Comparison of ENCODE assay signal across 26 mouse cellular contexts in genomic region chr2:63472248-63472647, GRCm38 (mm10).
A peak's percentile ranks its signal among the peaks of the same experiment; 100 is the strongest.
DNase-seq lines count a peak whose midpoint lies in the region; ATAC-seq and TF ChIP-seq lines count a peak whose summit lies in the region.
"Had no signal": no experiment of that assay in that cellular context is flagged by ENCODE, and none has a peak within 500 bp of the region (broad histone marks: within the 10 kb centered on the region; RNA-seq: fewer than 3 reads in every experiment).

No protein-coding gene starts in this region.

- DNase-seq in forebrain, embryonic 14.5 days (ENCODE audit: low spot score), result no peak
- no peak for DNase-seq in limb, embryonic 11.5 days (ENCODE audit: low spot score)
- DNase-seq in limb, embryonic 10.5 days (ENCODE audit: low spot score), result no peak
- DNase-seq in stomach, postnatal 0 days (ENCODE audit: low spot score), result no peak
- DNase-seq: adrenal gland, postnatal 10 days; adrenal gland, postnatal 36 days; B cell, adult 2 months; cerebellum, adult 18-20 months; cerebellum, adult 9-10 months; cerebellum, postnatal 14 days; gastrocnemius, postnatal 25 days; heart, adult 18-20 months; heart, postnatal 10 days; heart, postnatal 36 days had no signal

- no peak for TF ChIP-seq EP300 in stomach, postnatal 0 days (optimal IDR thresholded peaks at IDR 0.05)

- H3K9me3 ChIP-seq in forebrain, embryonic 12.5 days, result no peaks in the 10 kb centered on the region
- H3K9me3 ChIP-seq in forebrain, embryonic 14.5 days (replicated peaks; ENCODE audit: control insufficient read depth, low read length), result no peaks in the 10 kb centered on the region
- H3K9me3 ChIP-seq in limb, embryonic 11.5 days (ENCODE audit: control insufficient read depth, low read length), result no peaks in the 10 kb centered on the region
- no peaks in the 10 kb centered on the region for H3K9me3 ChIP-seq in limb, embryonic 10.5 days (replicated peaks)
- H3K9me3 ChIP-seq in stomach, embryonic 14.5 days (ENCODE audit: control insufficient read depth, low read depth, low read length), result no peaks in the 10 kb centered on the region
- no peaks in the 10 kb centered on the region for H3K9me3 ChIP-seq in stomach, postnatal 0 days (ENCODE audit: control insufficient read depth, low read length)
- H3K9me3 ChIP-seq: forebrain, embryonic 10.5 days; forebrain, embryonic 15.5 days; G1E; heart, embryonic 12.5 days; heart, embryonic 15.5 days; hindbrain, embryonic 10.5 days; hindbrain, embryonic 15.5 days had no signal

- no peak overlapping the region for H3K9ac ChIP-seq in forebrain, embryonic 12.5 days
- no peak overlapping the region for H3K9ac ChIP-seq in forebrain, embryonic 14.5 days (ENCODE audit: low read length)
- no peak overlapping the region for H3K9ac ChIP-seq in limb, embryonic 11.5 days (ENCODE audit: low read length)
- no peak overlapping the region for H3K9ac ChIP-seq in stomach, embryonic 14.5 days (replicated peaks; ENCODE audit: low read depth, low read length)
- no peak overlapping the region for H3K9ac ChIP-seq in stomach, postnatal 0 days (ENCODE audit: low read length)
- H3K9ac ChIP-seq: forebrain, embryonic 15.5 days; heart, embryonic 12.5 days; heart, embryonic 15.5 days; hindbrain, embryonic 15.5 days had no signal

- H3K36me3 ChIP-seq in forebrain, embryonic 12.5 days (replicated peaks), result no peaks in the 10 kb centered on the region
- H3K36me3 ChIP-seq in forebrain, embryonic 14.5 days (ENCODE audit: control insufficient read depth, insufficient read depth, low read length), result no peaks in the 10 kb centered on the region
- H3K36me3 ChIP-seq in limb, embryonic 11.5 days (ENCODE audit: control insufficient read depth, insufficient read depth, low read length), result no peaks in the 10 kb centered on the region
- no peaks in the 10 kb centered on the region for H3K36me3 ChIP-seq in limb, embryonic 10.5 days
- no peaks in the 10 kb centered on the region for H3K36me3 ChIP-seq in stomach, embryonic 14.5 days (ENCODE audit: control insufficient read depth, insufficient read depth, low read length)
- H3K36me3 ChIP-seq in stomach, postnatal 0 days (ENCODE audit: control insufficient read depth, insufficient read depth, low read length), result no peaks in the 10 kb centered on the region
- H3K36me3 ChIP-seq: forebrain, embryonic 10.5 days; forebrain, embryonic 15.5 days; G1E; heart, embryonic 12.5 days; heart, embryonic 15.5 days; hindbrain, embryonic 10.5 days; hindbrain, embryonic 15.5 days had no signal

- H3K4me3 ChIP-seq in forebrain, embryonic 12.5 days (replicated peaks), result no peak overlapping the region
- no peak overlapping the region for H3K4me3 ChIP-seq in forebrain, embryonic 14.5 days (ENCODE audit: low read depth, low read length)
- H3K4me3 ChIP-seq in limb, embryonic 11.5 days (ENCODE audit: low read depth, low read length), result no peak overlapping the region
- no peak overlapping the region for H3K4me3 ChIP-seq in limb, embryonic 10.5 days
- no peak overlapping the region for H3K4me3 ChIP-seq in stomach, embryonic 14.5 days (ENCODE audit: low read depth, low read length)
- H3K4me3 ChIP-seq in stomach, postnatal 0 days (ENCODE audit: low read depth, low read length), result no peak overlapping the region
- H3K4me3 ChIP-seq: forebrain, embryonic 10.5 days; forebrain, embryonic 15.5 days; heart, embryonic 12.5 days; heart, embryonic 15.5 days; hindbrain, embryonic 10.5 days; hindbrain, embryonic 15.5 days had no signal

- no peak overlapping the region for H3K4me2 ChIP-seq in forebrain, embryonic 12.5 days
- H3K4me2 ChIP-seq in forebrain, embryonic 14.5 days (ENCODE audit: low read length), result no peak overlapping the region
- H3K4me2 ChIP-seq in limb, embryonic 11.5 days (ENCODE audit: low read depth, severe bottlenecking), result no peak overlapping the region
- no peak overlapping the region for H3K4me2 ChIP-seq in stomach, embryonic 14.5 days (replicated peaks; ENCODE audit: low read depth, low read length)
- H3K4me2 ChIP-seq in stomach, postnatal 0 days (replicated peaks; ENCODE audit: low read depth), result no peak overlapping the region
- H3K4me2 ChIP-seq: forebrain, embryonic 15.5 days; heart, embryonic 12.5 days; heart, embryonic 15.5 days; hindbrain, embryonic 15.5 days had no signal

- H3K27me3 ChIP-seq in forebrain, embryonic 12.5 days, result no peaks in the 10 kb centered on the region
- no peaks in the 10 kb centered on the region for H3K27me3 ChIP-seq in forebrain, embryonic 14.5 days (replicated peaks; ENCODE audit: control insufficient read depth, insufficient read depth, low read length)
- H3K27me3 ChIP-seq in limb, embryonic 11.5 days (ENCODE audit: control insufficient read depth, insufficient read depth, low read length), result no peaks in the 10 kb centered on the region
- 0 out of 2 replicates have a peak, but pooled peaks cover 4% of the 10 kb centered on the region for H3K27me3 ChIP-seq in limb, embryonic 10.5 days (ENCODE audit: low read depth, poor library complexity, severe bottlenecking)
- H3K27me3 ChIP-seq in stomach, embryonic 14.5 days (ENCODE audit: control insufficient read depth, insufficient read depth, low read length), result no peaks in the 10 kb centered on the region
- H3K27me3 ChIP-seq in stomach, postnatal 0 days (ENCODE audit: control insufficient read depth, insufficient read depth, low read length), result no peaks in the 10 kb centered on the region
- H3K27me3 ChIP-seq: CH12.LX; forebrain, embryonic 15.5 days; heart, embryonic 12.5 days; heart, embryonic 15.5 days; hindbrain, embryonic 15.5 days; Patski had no signal

- no peak for TF ChIP-seq CTCF in stomach, postnatal 0 days (IDR thresholded peaks at IDR 0.05; ENCODE audit: low read depth)

- no peak overlapping the region for H3K27ac ChIP-seq in forebrain, embryonic 12.5 days
- no peak overlapping the region for H3K27ac ChIP-seq in forebrain, embryonic 14.5 days (ENCODE audit: low read depth, low read length)
- no peak overlapping the region for H3K27ac ChIP-seq in limb, embryonic 11.5 days (replicated peaks; ENCODE audit: low read depth, low read length)
- H3K27ac ChIP-seq in limb, embryonic 10.5 days, result no peak overlapping the region
- no peak overlapping the region for H3K27ac ChIP-seq in stomach, embryonic 14.5 days (ENCODE audit: low read length)
- H3K27ac ChIP-seq in stomach, postnatal 0 days (replicated peaks), result no peak overlapping the region
- H3K27ac ChIP-seq: forebrain, embryonic 10.5 days; forebrain, embryonic 15.5 days; heart, embryonic 15.5 days; hindbrain, embryonic 10.5 days; hindbrain, embryonic 15.5 days had no signal

- ATAC-seq in forebrain, embryonic 12.5 days (ENCODE audit: low FRiP score), result 0 out of 2 replicates have a peak, but pooled peaks have one; percentile 46
- ATAC-seq in forebrain, embryonic 14.5 days, result no peak
- 0 out of 2 replicates have a peak, but pooled peaks have one; percentile 26 for ATAC-seq in limb, embryonic 11.5 days (ENCODE audit: insufficient number of reproducible peaks, low FRiP score, low TSS enrichment, low read depth)
- ATAC-seq in stomach, embryonic 14.5 days (ENCODE audit: insufficient number of reproducible peaks, insufficient read depth, low FRiP score, low read depth), result 0 out of 2 replicates have a peak, but pooled peaks have one; percentile 14
- no peak for ATAC-seq in stomach, postnatal 0 days (ENCODE audit: low FRiP score, low TSS enrichment)
- ATAC-seq: forebrain, embryonic 15.5 days; intestine, embryonic 16.5 days; Patski had no signal

- 74% methylated on average over 2 of the region's 2 CpGs for WGBS in forebrain, embryonic 12.5 days
- WGBS in forebrain, embryonic 14.5 days, result 82% methylated on average over 2 of the region's 2 CpGs
- 64% methylated on average over 2 of the region's 2 CpGs for WGBS in limb, embryonic 11.5 days
- WGBS in limb, embryonic 10.5 days, result 68% methylated on average over 2 of the region's 2 CpGs
- 47% methylated on average over 2 of the region's 2 CpGs for WGBS in stomach, embryonic 14.5 days
- 57% methylated on average over 2 of the region's 2 CpGs for WGBS in stomach, postnatal 0 days

- 0 out of 2 replicates have a peak, but pooled peaks cover 3% of the 10 kb centered on the region for H3K4me1 ChIP-seq in forebrain, embryonic 12.5 days
- H3K4me1 ChIP-seq in forebrain, embryonic 14.5 days (ENCODE audit: control insufficient read depth, insufficient read depth, low read length), result no peaks in the 10 kb centered on the region
- H3K4me1 ChIP-seq in limb, embryonic 11.5 days (ENCODE audit: control insufficient read depth, insufficient read depth, low read length), result no peaks in the 10 kb centered on the region
- no peaks in the 10 kb centered on the region for H3K4me1 ChIP-seq in limb, embryonic 10.5 days
- no peaks in the 10 kb centered on the region for H3K4me1 ChIP-seq in stomach, embryonic 14.5 days (ENCODE audit: control insufficient read depth, insufficient read depth, low read length)
- H3K4me1 ChIP-seq in stomach, postnatal 0 days (replicated peaks; ENCODE audit: control insufficient read depth, insufficient read depth), result no peaks in the 10 kb centered on the region
- H3K4me1 ChIP-seq: forebrain, embryonic 15.5 days; heart, embryonic 12.5 days; heart, embryonic 15.5 days; hindbrain, embryonic 10.5 days; hindbrain, embryonic 15.5 days had no signal

Comparison
In these comparisons a context has a peak if more than half of its experiments do, and no peak if none do; other contexts are left out.
1. ATAC-seq: peak in forebrain, embryonic 12.5 days (single experiment), limb, embryonic 11.5 days (single experiment) and stomach, embryonic 14.5 days (single experiment); none in forebrain, embryonic 14.5 days (single experiment) and stomach, postnatal 0 days (single experiment).